Mouse (Mus musculus) liver, embryonic 13.5 days (tissue): ENCODE measurements around the gene Mcts1. TPM values are rescaled to one million over a fixed set of nuclear protein-coding genes. Genes with fewer than 3 reads are reported as not detected.
A peak's percentile ranks its signal among the peaks of the same experiment; 100 is the strongest.

Experiments used
- ATAC-seq: fragments of 200-750 bp; cut with Nextera tagmentation; 2 replicates; pipeline ENCODE4 v1.8.0; 2017; ENCODE audit warnings: low read depth, mild to moderate bottlenecking, moderate number of reproducible peaks, moderate library complexity
- DNase-seq: peaks from one replicate; pipeline ENCODE4 v3.0.0; 2022
- H3K27ac ChIP-seq: fragments of 300-500 bp; sonication (generic); 2 replicates; pipeline ENCODE4 v1.5.1; 2015; ENCODE audit warnings: moderate library complexity, mild to moderate bottlenecking, inconsistent platforms
- H3K27me3 ChIP-seq: fragments of 300-500 bp; sonication (generic); 2 replicates; pipeline ENCODE4 v1.6.1; 2015; ENCODE audit warnings: mild to moderate bottlenecking, inconsistent platforms
- H3K36me3 ChIP-seq: fragments of 300-500 bp; sonication (generic); 2 replicates; pipeline ENCODE4 v1.6.1; 2015; ENCODE audit warnings: mild to moderate bottlenecking, inconsistent platforms
- H3K4me1 ChIP-seq: fragments of 300-500 bp; sonication (generic); replicated peaks from 2 replicates; pipeline ENCODE4 v1.6.1; 2015; ENCODE audit warnings: inconsistent platforms
- H3K4me2 ChIP-seq: fragments of 300-500 bp; sonication (generic); 2 replicates; pipeline ENCODE4 v1.6.1; 2015; ENCODE audit warnings: inconsistent platforms, mild to moderate bottlenecking, moderate library complexity
- H3K4me3 ChIP-seq: fragments of 300-500 bp; sonication (generic); replicated peaks from 2 replicates; pipeline ENCODE4 v1.5.1; 2015; ENCODE audit warnings: mild to moderate bottlenecking, inconsistent platforms
- H3K9ac ChIP-seq: fragments of 300-500 bp; sonication (generic); 2 replicates; pipeline ENCODE4 v1.6.1; 2015; ENCODE audit warnings: mild to moderate bottlenecking, inconsistent platforms
- H3K9me3 ChIP-seq: fragments of 300-500 bp; sonication (generic); replicated peaks from 2 replicates; pipeline ENCODE4 v1.6.1; 2016; ENCODE audit warnings: inconsistent platforms
- WGBS: fragments of 180-500 bp; shearing (Covaris S2); methylation state at CpG from one replicate; pipeline ENCODE4 v1.1.7; 2015; ENCODE audit not compliant: insufficient replicate concordance; 5-methylcytosine and 5-hydroxymethylcytosine counted together
- polyA plus RNA-seq: library from polyadenylated mRNA; unstranded; fragments of >200 nt; fragmentation: Nextera tagmentation; extraction: Ambion mirVana; gene quantifications from 2 replicates; pipeline ENCODE4 v1.2.1, GENCODE M21; 2015

Gene Mcts1
- polyA plus RNA-seq, 1 experiment from 2014 or later = 55.1 TPM

- no peaks in the 10 kb centered on the region for H3K36me3 ChIP-seq
- peak; percentile 78 for ATAC-seq
- H3K4me3 ChIP-seq = no peak overlapping the region
- DNase-seq = peak; percentile 15
- H3K4me2 ChIP-seq = 0 out of 2 replicates have a peak overlapping the region, but pooled peaks have one; percentile 23
- H3K9ac ChIP-seq = no peak overlapping the region
- H3K9me3 ChIP-seq = no peaks in the 10 kb centered on the region
- 27% methylated on average over 5 of the region's 5 CpGs for WGBS
- peak overlapping the region; percentile 70 for H3K27ac ChIP-seq
- H3K4me1 ChIP-seq = peaks cover 49% of the 10 kb centered on the region
- no peaks in the 10 kb centered on the region for H3K27me3 ChIP-seq
These were observed 7.0 kb upstream of the Mcts1 start for GRCm38 (mm10) chrX:38593180-38593889.

- WGBS = 8% methylated on average over 3 of the region's 3 CpGs
- Histone ChIP-seq H3K27ac (peak overlapping the region; percentile 72), H3K9ac (peak overlapping the region; percentile 69), H3K27me3 (no peaks in the 10 kb centered on the region), H3K4me1 (0 out of 2 replicates have a peak, but pooled peaks cover 3% of the 10 kb centered on the region), H3K4me3 (peak overlapping the region; percentile 64), H3K4me2 (peak overlapping the region; percentile 66), H3K36me3 (no peaks in the 10 kb centered on the region), H3K9me3 (no peaks in the 10 kb centered on the region)
- no peak for DNase-seq
- ATAC-seq = peak; percentile 65
These were observed 604 bp downstream of the Mcts1 start for GRCm38 (mm10) chrX:38600995-38601369.

- H3K9me3 ChIP-seq = no peaks in the 10 kb centered on the region
- 0 out of 2 replicates have a peak, but pooled peaks cover 4% of the 10 kb centered on the region for H3K27me3 ChIP-seq
- H3K36me3 ChIP-seq = no peaks in the 10 kb centered on the region
- peak within 1 kb of the TSS; percentile 84 for H3K27ac ChIP-seq
- peak within 1 kb of the TSS; percentile 73 for H3K9ac ChIP-seq
- peak within 1 kb of the TSS; percentile 70 for H3K4me3 ChIP-seq
- H3K4me1 ChIP-seq = peaks cover 3% of the 10 kb centered on the region; the same call in 1 of the 2 replicates
- H3K4me2 ChIP-seq = peak within 1 kb of the TSS; percentile 64
- 8% methylated on average over 41 of the region's 43 CpGs for WGBS
- DNase-seq = peak; percentile 88
- peak; percentile 99 for ATAC-seq
These were observed 34.6 kb downstream of the Mcts1 start, which contains the start of gene C1galt1c1 for GRCm38 (mm10) chrX:38634801-38635637. C1galt1c1 (minus strand) TSS chrX:38635087.

GRCm38 (mm10) chrX:38635638-38635931, 35.2 kb downstream of the Mcts1 start:
- Histone ChIP-seq H3K27ac (no peak overlapping the region; the same call in 1 of the 2 replicates), H3K9ac (peak overlapping the region; percentile 57), H3K36me3 (no peaks in the 10 kb centered on the region), H3K4me1 (peaks cover 3% of the 10 kb centered on the region; the same call in 1 of the 2 replicates), H3K4me2 (peak overlapping the region; percentile 64), H3K9me3 (no peaks in the 10 kb centered on the region), H3K27me3 (0 out of 2 replicates have a peak, but pooled peaks cover 4% of the 10 kb centered on the region), H3K4me3 (peak overlapping the region; percentile 56)
- DNase-seq (no peak), ATAC-seq (no peak)

GRCm38 (mm10) chrX:38641435-38641834, 41.1 kb downstream of the Mcts1 start:
- H3K4me3 ChIP-seq = no peak overlapping the region
- DNase-seq = no peak
- no peak for ATAC-seq
- H3K27ac ChIP-seq = no peak overlapping the region
- no peak overlapping the region for H3K4me2 ChIP-seq
- H3K36me3 ChIP-seq = no peaks in the 10 kb centered on the region
- H3K27me3 ChIP-seq = 0 out of 2 replicates have a peak, but pooled peaks cover 4% of the 10 kb centered on the region
- H3K4me1 ChIP-seq = no peaks in the 10 kb centered on the region
- WGBS = 34% methylated on average over 4 of the region's 4 CpGs
- H3K9me3 ChIP-seq = no peaks in the 10 kb centered on the region
- H3K9ac ChIP-seq = no peak overlapping the region

GRCm38 (mm10) chrX:38642183-38642582, 41.8 kb downstream of the Mcts1 start:
- no peak for ATAC-seq

GRCm38 (mm10) chrX:38650404-38651039, 50.1 kb downstream of the Mcts1 start:
- no peaks in the 10 kb centered on the region for H3K27me3 ChIP-seq
- ATAC-seq = no peak
- no peak for DNase-seq
- no peak overlapping the region for H3K4me2 ChIP-seq
- no peaks in the 10 kb centered on the region for H3K36me3 ChIP-seq
- 54% methylated on average over 9 of the region's 9 CpGs for WGBS
- H3K27ac ChIP-seq = no peak overlapping the region
- no peaks in the 10 kb centered on the region for H3K4me1 ChIP-seq
- no peak overlapping the region for H3K4me3 ChIP-seq
- no peak overlapping the region for H3K9ac ChIP-seq
- no peaks in the 10 kb centered on the region for H3K9me3 ChIP-seq

More at GRCm38 (mm10) chrX:38642183-38642582, 41.8 kb downstream of the Mcts1 start:
- no peak for DNase-seq
- Histone ChIP-seq H3K9ac (no peak overlapping the region), H3K27me3 (0 out of 2 replicates have a peak, but pooled peaks cover 4% of the 10 kb centered on the region), H3K27ac (no peak overlapping the region), H3K36me3 (no peaks in the 10 kb centered on the region), H3K4me3 (no peak overlapping the region), H3K4me2 (no peak overlapping the region), H3K4me1 (no peaks in the 10 kb centered on the region), H3K9me3 (no peaks in the 10 kb centered on the region)
- WGBS = 46% methylated on average over 4 of the region's 4 CpGs

GRCm38 (mm10) chrX:38651167-38651566, 50.8 kb downstream of the Mcts1 start:
- Histone ChIP-seq H3K9ac (no peak overlapping the region), H3K4me1 (no peaks in the 10 kb centered on the region), H3K4me3 (no peak overlapping the region), H3K27ac (no peak overlapping the region), H3K27me3 (no peaks in the 10 kb centered on the region), H3K36me3 (no peaks in the 10 kb centered on the region), H3K9me3 (no peaks in the 10 kb centered on the region), H3K4me2 (no peak overlapping the region)
- WGBS = 45% methylated on average over 6 of the region's 7 CpGs
- ATAC-seq (no peak), DNase-seq (no peak)

GRCm38 (mm10) chrX:38653181-38653580, 52.8 kb downstream of the Mcts1 start:
- no peaks in the 10 kb centered on the region for H3K27me3 ChIP-seq
- H3K4me3 ChIP-seq = no peak overlapping the region
- no peak overlapping the region for H3K27ac ChIP-seq
- DNase-seq = no peak
- H3K36me3 ChIP-seq = no peaks in the 10 kb centered on the region
- no peak overlapping the region for H3K9ac ChIP-seq
- no peak for ATAC-seq
- no peaks in the 10 kb centered on the region for H3K4me1 ChIP-seq
- H3K4me2 ChIP-seq = no peak overlapping the region
- H3K9me3 ChIP-seq = no peaks in the 10 kb centered on the region
- WGBS = 65% methylated on average over 1 of the region's 1 CpGs

GRCm38 (mm10) chrX:38654681-38655080, 54.3 kb downstream of the Mcts1 start:
- Histone ChIP-seq H3K4me3 (no peak overlapping the region), H3K4me2 (no peak overlapping the region), H3K9ac (no peak overlapping the region), H3K27ac (no peak overlapping the region), H3K36me3 (no peaks in the 10 kb centered on the region), H3K27me3 (no peaks in the 10 kb centered on the region), H3K4me1 (no peaks in the 10 kb centered on the region), H3K9me3 (no peaks in the 10 kb centered on the region)
- WGBS = 59% methylated on average over 5 of the region's 5 CpGs
- no peak for ATAC-seq
- DNase-seq = no peak

GRCm38 (mm10) chrX:38656206-38656883, 56.0 kb downstream of the Mcts1 start:
- ATAC-seq (no peak), DNase-seq (no peak)
- H3K4me1 ChIP-seq = no peaks in the 10 kb centered on the region
- H3K9ac ChIP-seq = no peak overlapping the region
- 61% methylated on average over 4 of the region's 4 CpGs for WGBS
- H3K27ac ChIP-seq = no peak overlapping the region
- no peaks in the 10 kb centered on the region for H3K27me3 ChIP-seq
- H3K4me3 ChIP-seq = no peak overlapping the region
- no peak overlapping the region for H3K4me2 ChIP-seq
- H3K9me3 ChIP-seq = no peaks in the 10 kb centered on the region
- H3K36me3 ChIP-seq = no peaks in the 10 kb centered on the region
